Mouse (Mus musculus) forebrain, embryonic 12.5 days (tissue): ENCODE data around the gene Sh3bgrl. TPM values are rescaled to one million over a fixed set of nuclear protein-coding genes. Genes with fewer than 3 reads are reported as not detected.

Experiments
- ATAC-seq: fragments of 200-750 bp; cut with Nextera tagmentation; 2 replicates; pipeline ENCODE4 v1.8.0; 2017; ENCODE audit warnings: moderate TSS enrichment; ENCODE audit not compliant: low FRiP score
- H3K27ac ChIP-seq: fragments of 300-500 bp; sonication (generic); 2 replicates; pipeline ENCODE4 v1.5.1; 2016; ENCODE audit warnings: mild to moderate bottlenecking
- H3K27me3 ChIP-seq: fragments of 300-500 bp; sonication (generic); 2 replicates; pipeline ENCODE4 v1.6.1; 2016; ENCODE audit warnings: mild to moderate bottlenecking
- H3K36me3 ChIP-seq: fragments of 300-500 bp; sonication (generic); replicated peaks from 2 replicates; pipeline ENCODE4 v1.6.1; 2016; ENCODE audit warnings: mild to moderate bottlenecking
- H3K4me1 ChIP-seq: fragments of 300-500 bp; sonication (generic); 2 replicates; pipeline ENCODE4 v1.6.1; 2016
- H3K4me2 ChIP-seq: fragments of 300-500 bp; sonication (generic); 2 replicates; pipeline ENCODE4 v1.6.1; 2016; ENCODE audit warnings: mild to moderate bottlenecking, moderate library complexity
- H3K4me3 ChIP-seq: fragments of 300-500 bp; sonication (generic); replicated peaks from 2 replicates; pipeline ENCODE4 v1.5.1; 2016; ENCODE audit warnings: mild to moderate bottlenecking
- H3K9ac ChIP-seq: fragments of 300-500 bp; sonication (generic); 2 replicates; pipeline ENCODE4 v1.6.1; 2016; ENCODE audit warnings: mild to moderate bottlenecking
- H3K9me3 ChIP-seq: fragments of 300-500 bp; sonication (generic); 2 replicates; pipeline ENCODE4 v1.6.1; 2016
- WGBS: fragments of 180-500 bp; shearing (Covaris S2); methylation state at CpG from one replicate; pipeline ENCODE4 v1.1.7; 2016; 5-methylcytosine and 5-hydroxymethylcytosine counted together
- polyA plus RNA-seq: library from polyadenylated mRNA; unstranded; fragments of >200 nt; fragmentation: Nextera tagmentation; extraction: Ambion mirVana; gene quantifications from 2 replicates; pipeline ENCODE4 v1.2.1, GENCODE M21; 2016

The Sh3bgrl gene
- polyA plus RNA-seq, 1 experiment from 2014 or later: 236 TPM

DNA sequence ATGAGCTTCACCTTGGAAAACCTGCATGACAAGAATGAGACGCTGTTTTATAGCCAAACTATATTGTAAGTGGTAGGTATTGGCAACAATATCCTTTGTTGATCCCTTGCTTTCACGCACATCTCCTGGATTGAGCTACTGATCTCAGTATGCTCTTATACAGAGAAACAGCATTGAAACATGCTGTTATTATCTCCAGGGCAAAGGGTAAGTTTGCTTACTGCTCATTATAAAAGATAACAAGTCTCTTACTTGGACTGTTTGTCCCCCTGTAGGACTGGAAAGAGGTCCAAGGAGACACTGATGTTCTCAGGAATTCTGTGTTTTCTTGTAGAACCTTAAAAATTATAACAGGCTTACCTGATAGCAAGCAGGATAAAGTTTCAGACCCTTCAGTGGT lies 41.7 kb downstream of the Sh3bgrl start:
- Histone ChIP-seq H3K4me3 (no peak overlapping the region), H3K9me3 (no peaks in the 10 kb centered on the region), H3K4me1 (no peaks in the 10 kb centered on the region), H3K4me2 (no peak overlapping the region), H3K36me3 (no peaks in the 10 kb centered on the region), H3K9ac (no peak overlapping the region), H3K27me3 (no peaks in the 10 kb centered on the region), H3K27ac (no peak overlapping the region)
- WGBS: 90% methylated on average over 2 of the region's 2 CpGs
- ATAC-seq: no peak

DNA sequence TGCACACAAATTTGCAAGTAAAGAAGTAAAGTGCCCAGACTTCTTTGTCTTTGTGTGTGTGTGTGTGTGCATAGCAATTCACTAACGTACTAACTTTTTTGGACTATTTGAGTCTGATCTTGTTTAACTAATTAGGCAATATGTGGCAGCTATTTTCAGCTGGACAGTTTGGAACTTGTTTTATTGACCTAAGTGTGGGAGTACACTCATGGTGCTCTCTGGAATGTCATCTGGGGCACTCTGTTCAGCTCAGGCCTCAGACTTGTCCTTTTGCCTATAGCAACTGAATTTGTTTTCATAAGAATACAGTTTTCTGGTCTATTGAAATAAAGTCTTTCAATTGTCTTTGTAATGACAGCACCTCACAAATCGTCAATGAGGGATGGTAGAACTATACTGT lies 42.1 kb downstream of the Sh3bgrl start:
- 88% methylated on average over 2 of the region's 2 CpGs for WGBS
- Histone ChIP-seq H3K4me2 (no peak overlapping the region), H3K27ac (no peak overlapping the region), H3K9me3 (no peaks in the 10 kb centered on the region), H3K4me1 (no peaks in the 10 kb centered on the region), H3K36me3 (no peaks in the 10 kb centered on the region), H3K4me3 (no peak overlapping the region), H3K9ac (no peak overlapping the region), H3K27me3 (no peaks in the 10 kb centered on the region)
- ATAC-seq: no peak

GRCm38 (mm10) chrX:109141337-109141870 lies 46.2 kb downstream of the Sh3bgrl start:
- Histone ChIP-seq H3K27ac (no peak overlapping the region), H3K4me2 (no peak overlapping the region), H3K9me3 (no peaks in the 10 kb centered on the region), H3K9ac (no peak overlapping the region), H3K36me3 (no peaks in the 10 kb centered on the region), H3K4me1 (no peaks in the 10 kb centered on the region), H3K4me3 (no peak overlapping the region), H3K27me3 (no peaks in the 10 kb centered on the region)
- 71% methylated on average over 1 of the region's 1 CpGs for WGBS
- no peak for ATAC-seq

DNA sequence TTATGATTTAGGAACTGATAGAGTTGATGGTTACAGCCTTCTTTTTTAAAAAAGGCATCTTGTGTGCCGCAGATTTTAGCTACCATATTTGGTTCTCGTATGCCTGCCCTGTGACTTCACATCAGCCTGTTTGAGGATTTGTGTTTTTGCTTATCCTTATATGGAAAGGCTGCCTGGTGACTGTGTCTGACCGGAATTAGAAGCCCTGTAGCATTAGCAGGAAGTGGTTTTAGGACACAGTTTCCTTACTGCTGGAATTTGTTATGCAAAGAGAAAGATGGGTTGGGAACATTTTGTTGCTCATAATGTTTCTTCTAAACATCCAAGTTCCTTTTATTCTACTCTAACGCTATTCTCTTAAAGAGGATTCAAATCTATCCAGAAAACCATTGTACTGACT lies 47.1 kb downstream of the Sh3bgrl start:
- Histone ChIP-seq H3K9ac (no peak overlapping the region), H3K27me3 (no peaks in the 10 kb centered on the region), H3K36me3 (no peaks in the 10 kb centered on the region), H3K4me1 (no peaks in the 10 kb centered on the region), H3K4me3 (no peak overlapping the region), H3K27ac (no peak overlapping the region), H3K9me3 (no peaks in the 10 kb centered on the region), H3K4me2 (no peak overlapping the region)
- no peak for ATAC-seq
- 85% methylated on average over 4 of the region's 4 CpGs for WGBS

DNA sequence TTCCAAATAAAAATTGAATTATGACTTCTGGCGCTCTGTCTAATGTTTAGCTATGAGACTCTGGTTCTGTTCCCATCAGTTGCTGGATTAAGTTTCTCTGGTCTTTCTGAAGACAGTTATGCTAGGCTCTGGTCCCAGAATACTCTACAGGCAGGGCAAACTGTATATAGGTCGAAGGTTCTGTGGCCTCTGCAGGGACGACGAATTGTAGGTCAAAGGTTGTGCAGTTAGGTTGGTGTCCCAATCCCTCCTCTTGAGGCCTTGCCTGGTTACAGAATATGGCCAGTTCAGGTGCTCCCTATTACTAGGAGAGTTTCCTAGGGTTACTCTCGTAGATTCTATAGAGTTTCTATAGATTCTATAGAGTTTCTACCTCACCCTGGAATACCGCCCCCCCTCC lies 50.6 kb downstream of the Sh3bgrl start:
- Histone ChIP-seq H3K9me3 (no peaks in the 10 kb centered on the region), H3K4me3 (no peak overlapping the region), H3K27ac (no peak overlapping the region), H3K4me1 (no peaks in the 10 kb centered on the region), H3K27me3 (no peaks in the 10 kb centered on the region), H3K9ac (no peak overlapping the region), H3K4me2 (no peak overlapping the region), H3K36me3 (no peaks in the 10 kb centered on the region)
- WGBS: 94% methylated on average over 6 of the region's 6 CpGs
- ATAC-seq: no peak

GRCm38 (mm10) chrX:109147108-109147507 lies 51.9 kb downstream of the Sh3bgrl start:
- no peaks in the 10 kb centered on the region for H3K4me1 ChIP-seq
- no peak overlapping the region for H3K9ac ChIP-seq
- no peak for ATAC-seq
- H3K4me3 ChIP-seq: no peak overlapping the region
- H3K36me3 ChIP-seq: no peaks in the 10 kb centered on the region
- H3K27me3 ChIP-seq: no peaks in the 10 kb centered on the region
- WGBS: 90% methylated on average over 3 of the region's 3 CpGs
- no peak overlapping the region for H3K4me2 ChIP-seq
- no peak overlapping the region for H3K27ac ChIP-seq
- H3K9me3 ChIP-seq: no peaks in the 10 kb centered on the region

DNA sequence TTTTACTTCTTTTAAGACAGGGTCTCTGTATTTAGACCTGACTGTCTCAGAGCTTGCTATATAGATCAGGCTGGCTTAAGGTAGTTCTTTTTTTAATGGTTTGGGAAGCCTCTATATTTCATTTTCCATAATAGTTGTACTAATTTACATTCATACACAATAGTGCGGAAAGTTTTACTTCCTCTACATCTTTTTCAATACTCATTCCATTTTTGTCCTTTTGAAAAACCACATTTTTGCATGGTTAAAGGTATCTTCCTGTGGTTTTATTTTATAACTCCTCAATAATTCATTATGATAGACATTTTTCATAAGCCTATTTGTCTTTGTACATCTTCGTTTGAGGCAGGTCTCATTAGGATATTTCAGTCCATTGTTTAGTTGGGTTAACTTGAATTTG lies 56.1 kb downstream of the Sh3bgrl start:
- Histone ChIP-seq H3K27ac (no peak overlapping the region), H3K9ac (no peak overlapping the region), H3K4me3 (no peak overlapping the region), H3K4me1 (no peaks in the 10 kb centered on the region), H3K9me3 (no peaks in the 10 kb centered on the region), H3K4me2 (no peak overlapping the region), H3K36me3 (no peaks in the 10 kb centered on the region), H3K27me3 (no peaks in the 10 kb centered on the region)
- ATAC-seq: no peak
- 91% methylated on average over 2 of the region's 2 CpGs for WGBS

- no peak for ATAC-seq
- H3K4me1 ChIP-seq: no peaks in the 10 kb centered on the region
- H3K9me3 ChIP-seq: no peaks in the 10 kb centered on the region
- H3K9ac ChIP-seq: no peak overlapping the region
- H3K36me3 ChIP-seq: no peaks in the 10 kb centered on the region
- no peak overlapping the region for H3K4me2 ChIP-seq
- H3K27ac ChIP-seq: no peak overlapping the region
- WGBS: 94% methylated on average over 1 of the region's 1 CpGs
- H3K27me3 ChIP-seq: no peaks in the 10 kb centered on the region
- no peak overlapping the region for H3K4me3 ChIP-seq
These were observed 65.2 kb downstream of the Sh3bgrl start for GRCm38 (mm10) chrX:109160326-109160725.

GRCm38 (mm10) chrX:109160901-109161300 lies 65.7 kb downstream of the Sh3bgrl start:
- 74% methylated on average over 4 of the region's 4 CpGs for WGBS
- no peak for ATAC-seq

DNA sequence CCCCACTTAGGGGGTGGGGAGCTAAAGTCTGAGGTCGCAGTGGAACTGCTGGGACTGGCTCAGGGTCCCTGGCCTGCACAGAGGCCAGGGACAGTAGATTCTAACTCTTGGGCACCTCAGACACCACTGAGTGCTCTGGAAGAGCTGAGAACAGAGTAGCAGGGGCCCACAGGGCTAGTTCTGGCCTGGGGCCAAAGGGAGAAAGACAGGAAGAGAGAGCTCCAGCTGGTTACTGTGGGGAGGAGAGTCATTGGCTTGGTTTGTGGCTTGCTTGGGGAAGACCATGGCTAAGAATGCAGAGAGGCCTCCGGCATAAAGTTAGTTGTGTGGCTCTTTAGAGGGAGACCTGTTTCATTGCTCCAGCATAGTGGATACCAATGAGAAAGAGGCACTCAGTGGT lies 79.9 kb downstream of the Sh3bgrl start:
- Histone ChIP-seq H3K27me3 (no peaks in the 10 kb centered on the region), H3K27ac (no peak overlapping the region), H3K9ac (no peak overlapping the region), H3K4me3 (no peak overlapping the region), H3K9me3 (no peaks in the 10 kb centered on the region), H3K36me3 (no peaks in the 10 kb centered on the region), H3K4me1 (no peaks in the 10 kb centered on the region), H3K4me2 (no peak overlapping the region)
- 73% methylated on average over 2 of the region's 2 CpGs for WGBS
- no peak for ATAC-seq

More at GRCm38 (mm10) chrX:109160901-109161300, 65.7 kb downstream of the Sh3bgrl start:
- H3K36me3 ChIP-seq: no peaks in the 10 kb centered on the region
- H3K4me1 ChIP-seq: no peaks in the 10 kb centered on the region
- H3K9ac ChIP-seq: no peak overlapping the region
- H3K4me2 ChIP-seq: no peak overlapping the region
- no peak overlapping the region for H3K4me3 ChIP-seq
- H3K9me3 ChIP-seq: no peaks in the 10 kb centered on the region
- H3K27ac ChIP-seq: no peak overlapping the region
- no peaks in the 10 kb centered on the region for H3K27me3 ChIP-seq

- no peak overlapping the region for H3K9ac ChIP-seq
- 36% methylated on average over 3 of the region's 3 CpGs for WGBS
- no peaks in the 10 kb centered on the region for H3K4me1 ChIP-seq
- no peak overlapping the region for H3K27ac ChIP-seq
- no peaks in the 10 kb centered on the region for H3K36me3 ChIP-seq
- H3K27me3 ChIP-seq: no peaks in the 10 kb centered on the region
- H3K4me3 ChIP-seq: no peak overlapping the region
- no peak for ATAC-seq
- no peaks in the 10 kb centered on the region for H3K9me3 ChIP-seq
- no peak overlapping the region for H3K4me2 ChIP-seq
These were observed 80.3 kb downstream of the Sh3bgrl start for GRCm38 (mm10) chrX:109175470-109175869.

- Histone ChIP-seq H3K9me3 (no peaks in the 10 kb centered on the region), H3K27ac (no peak overlapping the region), H3K4me1 (no peaks in the 10 kb centered on the region), H3K36me3 (no peaks in the 10 kb centered on the region), H3K4me3 (no peak overlapping the region), H3K27me3 (no peaks in the 10 kb centered on the region), H3K4me2 (no peak overlapping the region), H3K9ac (no peak overlapping the region)
- ATAC-seq: no peak
- WGBS: 87% methylated on average over 4 of the region's 4 CpGs
These were observed 89.7 kb downstream of the Sh3bgrl start for GRCm38 (mm10) chrX:109184706-109185478.

- no peaks in the 10 kb centered on the region for H3K36me3 ChIP-seq
- no peak overlapping the region for H3K4me3 ChIP-seq
- ATAC-seq: no peak
- H3K9me3 ChIP-seq: no peaks in the 10 kb centered on the region
- H3K27ac ChIP-seq: no peak overlapping the region
- H3K27me3 ChIP-seq: no peaks in the 10 kb centered on the region
- H3K9ac ChIP-seq: no peak overlapping the region
- WGBS: 88% methylated on average over 4 of the region's 4 CpGs
- H3K4me1 ChIP-seq: no peaks in the 10 kb centered on the region
- H3K4me2 ChIP-seq: no peak overlapping the region
These were observed 94.4 kb downstream of the Sh3bgrl start for GRCm38 (mm10) chrX:109189607-109190006.
